Mouse (Mus musculus) macrophage (primary cell): ENCODE results near the gene Slc2a5. TPM values are rescaled to one million over a fixed set of nuclear protein-coding genes. Genes with fewer than 3 reads are reported as not detected.

Experiments used
- H3K27ac ChIP-seq: fragments of 350-480 bp; formaldehyde crosslinking; 2 replicates; pipeline ENCODE4 v1.9.0; 2021
- H3K36me3 ChIP-seq: fragments of 350-480 bp; formaldehyde crosslinking; 2 replicates; pipeline ENCODE4 v1.9.0; 2021; ENCODE audit errors: inconsistent target
- H3K4me3 ChIP-seq: fragments of 350-480 bp; formaldehyde crosslinking; 2 replicates; pipeline ENCODE4 v1.9.0; 2021; ENCODE audit errors: inconsistent target
- H3K79me2 ChIP-seq: fragments of 350-480 bp; formaldehyde crosslinking; 2 replicates; pipeline ENCODE4 v1.9.0; 2021; ENCODE audit errors: inconsistent target
- WGBS: methylation state at CpG from one replicate; pipeline ENCODE4 v1.1.7; 2026; ENCODE audit warnings: inconsistent platforms; ENCODE audit not compliant: missing documents; 5-methylcytosine and 5-hydroxymethylcytosine counted together
- polyA plus RNA-seq: library from polyadenylated mRNA; stranded (reverse); fragments of 250-400 nt; gene quantifications from 3 replicates; pipeline ENCODE4 v1.2.4, GENCODE M21; 2018; ENCODE audit warnings: inconsistent platforms

The Slc2a5 gene
- polyA plus RNA-seq, 1 experiment from 2014 or later: 0.06 TPM

GRCm38 (mm10) chr4:150117311-150117710 is 1.8 kb upstream of the Slc2a5 start:
- WGBS: 2% methylated on average over 5 of the region's 5 CpGs
- H3K27ac ChIP-seq: peak overlapping the region; percentile 52
- H3K79me2 ChIP-seq: no peaks in the 10 kb centered on the region
- no peak overlapping the region for H3K4me3 ChIP-seq
- H3K36me3 ChIP-seq: no peaks in the 10 kb centered on the region

- Histone ChIP-seq H3K4me3 (no peak overlapping the region), H3K79me2 (no peaks in the 10 kb centered on the region), H3K36me3 (no peaks in the 10 kb centered on the region), H3K27ac (no peak overlapping the region)
- 77% methylated on average over 5 of the region's 6 CpGs for WGBS
Measured at GRCm38 (mm10) chr4:150118163-150118562, 920 bp upstream of the Slc2a5 start.

GRCm38 (mm10) chr4:150119640-150120039 is 557 bp downstream of the Slc2a5 start:
- Histone ChIP-seq H3K4me3 (no peak overlapping the region), H3K79me2 (no peaks in the 10 kb centered on the region), H3K36me3 (no peaks in the 10 kb centered on the region), H3K27ac (no peak overlapping the region)
- WGBS: 94% methylated on average over 14 of the region's 14 CpGs

GRCm38 (mm10) chr4:150120173-150120833 is 1.2 kb downstream of the Slc2a5 start:
- Histone ChIP-seq H3K27ac (no peak overlapping the region), H3K79me2 (no peaks in the 10 kb centered on the region), H3K4me3 (no peak overlapping the region), H3K36me3 (no peaks in the 10 kb centered on the region)
- WGBS: 18% methylated on average over 15 of the region's 15 CpGs

GRCm38 (mm10) chr4:150121430-150121829 is 2.3 kb downstream of the Slc2a5 start:
- H3K36me3 ChIP-seq: no peaks in the 10 kb centered on the region
- no peak overlapping the region for H3K4me3 ChIP-seq
- no peaks in the 10 kb centered on the region for H3K79me2 ChIP-seq
- WGBS: 95% methylated on average over 8 of the region's 8 CpGs
- H3K27ac ChIP-seq: no peak overlapping the region

GRCm38 (mm10) chr4:150122476-150122875 is 3.4 kb downstream of the Slc2a5 start:
- Histone ChIP-seq H3K79me2 (no peaks in the 10 kb centered on the region), H3K36me3 (no peaks in the 10 kb centered on the region), H3K4me3 (no peak overlapping the region), H3K27ac (no peak overlapping the region)
- 91% methylated on average over 3 of the region's 3 CpGs for WGBS

- WGBS: 92% methylated on average over 5 of the region's 5 CpGs
Measured at GRCm38 (mm10) chr4:150126373-150126772, 7.3 kb downstream of the Slc2a5 start.

GRCm38 (mm10) chr4:150127894-150128293 is 8.8 kb downstream of the Slc2a5 start:
- no peaks in the 10 kb centered on the region for H3K36me3 ChIP-seq
- WGBS: 89% methylated on average over 7 of the region's 7 CpGs

More at GRCm38 (mm10) chr4:150126373-150126772, 7.3 kb downstream of the Slc2a5 start:
- no peak overlapping the region for H3K4me3 ChIP-seq
- H3K36me3 ChIP-seq: no peaks in the 10 kb centered on the region
- H3K27ac ChIP-seq: no peak overlapping the region
- H3K79me2 ChIP-seq: no peaks in the 10 kb centered on the region

GRCm38 (mm10) chr4:150128571-150128970 is 9.5 kb downstream of the Slc2a5 start:
- H3K36me3 ChIP-seq: no peaks in the 10 kb centered on the region
- no peak overlapping the region for H3K27ac ChIP-seq
- 97% methylated on average over 8 of the region's 8 CpGs for WGBS
- no peaks in the 10 kb centered on the region for H3K79me2 ChIP-seq
- H3K4me3 ChIP-seq: no peak overlapping the region

More at GRCm38 (mm10) chr4:150127894-150128293, 8.8 kb downstream of the Slc2a5 start:
- Histone ChIP-seq H3K27ac (no peak overlapping the region), H3K4me3 (no peak overlapping the region), H3K79me2 (no peaks in the 10 kb centered on the region)

GRCm38 (mm10) chr4:150130661-150131060 is 11.6 kb downstream of the Slc2a5 start:
- H3K27ac ChIP-seq: no peak overlapping the region
- no peak overlapping the region for H3K4me3 ChIP-seq
- 28% methylated on average over 2 of the region's 2 CpGs for WGBS
- no peaks in the 10 kb centered on the region for H3K36me3 ChIP-seq
- no peaks in the 10 kb centered on the region for H3K79me2 ChIP-seq

GRCm38 (mm10) chr4:150132692-150133271 is 13.7 kb downstream of the Slc2a5 start:
- 36% methylated on average over 19 of the region's 24 CpGs for WGBS
- Histone ChIP-seq H3K36me3 (no peaks in the 10 kb centered on the region), H3K4me3 (no peak overlapping the region)

GRCm38 (mm10) chr4:150135254-150135653 is 16.2 kb downstream of the Slc2a5 start:
- H3K36me3 ChIP-seq: no peaks in the 10 kb centered on the region
- H3K79me2 ChIP-seq: no peaks in the 10 kb centered on the region
- WGBS: 88% methylated on average over 7 of the region's 7 CpGs
- no peak overlapping the region for H3K27ac ChIP-seq
- H3K4me3 ChIP-seq: no peak overlapping the region

More at GRCm38 (mm10) chr4:150132692-150133271, 13.7 kb downstream of the Slc2a5 start:
- Histone ChIP-seq H3K79me2 (no peaks in the 10 kb centered on the region), H3K27ac (no peak overlapping the region)

GRCm38 (mm10) chr4:150136693-150137092 is 17.6 kb downstream of the Slc2a5 start:
- Histone ChIP-seq H3K27ac (no peak overlapping the region), H3K36me3 (no peaks in the 10 kb centered on the region), H3K4me3 (no peak overlapping the region), H3K79me2 (no peaks in the 10 kb centered on the region)
- 9% methylated on average over 10 of the region's 10 CpGs for WGBS

- no peaks in the 10 kb centered on the region for H3K36me3 ChIP-seq
- no peak overlapping the region for H3K27ac ChIP-seq
- H3K79me2 ChIP-seq: no peaks in the 10 kb centered on the region
- no peak overlapping the region for H3K4me3 ChIP-seq
- WGBS: 95% methylated on average over 3 of the region's 7 CpGs
Measured at GRCm38 (mm10) chr4:150137368-150138083, 18.4 kb downstream of the Slc2a5 start.

GRCm38 (mm10) chr4:150138084-150138543 is 19.0 kb downstream of the Slc2a5 start:
- WGBS: 14% methylated on average over 9 of the region's 9 CpGs
- Histone ChIP-seq H3K36me3 (no peaks in the 10 kb centered on the region), H3K79me2 (no peaks in the 10 kb centered on the region), H3K27ac (no peak overlapping the region), H3K4me3 (no peak overlapping the region)
